Mouse (Mus musculus) cerebellum, adult 2 months (tissue): ENCODE measurements around the gene Mast1.

Source experiments
- CTCF ChIP-seq: fragments of 200-500 bp; IDR thresholded peaks from 2 replicates; pipeline ENCODE4 v1.5.1; 2011; ENCODE audit warnings: low read depth, mild to moderate bottlenecking, control low read depth, low read length, moderate library complexity, borderline replicate concordance; ENCODE audit not compliant: insufficient read depth
- POLR2A ChIP-seq: fragments of 200-500 bp; IDR thresholded peaks from 2 replicates; pipeline ENCODE4 v1.6.1; 2011; ENCODE audit warnings: low read length, control low read depth, borderline replicate concordance; ENCODE audit not compliant: insufficient read depth

- TF ChIP-seq CTCF (no peak), POLR2A (no peak)
These were observed 40.5 kb upstream of the Mast1 start for GRCm38 (mm10) chr8:84977435-84978247.
